Mouse (Mus musculus): Measurements from ENCODE around the gene Zbtb16.

Zbtb16 gene

GRCm38 (mm10) chr9:48721172-48721571, 114.8 kb downstream of the Zbtb16 start:
- H3K36me3 ChIP-seq (ENCODE audit: control insufficient read depth, insufficient read depth, low read length, poor library complexity, severe bottlenecking), result no peaks in the 10 kb centered on the region
- no peak for DNase-seq (ENCODE audit: low read depth, low spot score)
- no peaks in the 10 kb centered on the region for H3K27me3 ChIP-seq (ENCODE audit: control insufficient read depth, insufficient read depth, low read length, poor library complexity, severe bottlenecking)

- no peaks in the 10 kb centered on the region for H3K36me3 ChIP-seq (ENCODE audit: control insufficient read depth, insufficient read depth, low read length, poor library complexity, severe bottlenecking)
- no peak for DNase-seq (ENCODE audit: low read depth, low spot score)
- H3K27me3 ChIP-seq (ENCODE audit: control insufficient read depth, insufficient read depth, low read length, poor library complexity, severe bottlenecking), result no peaks in the 10 kb centered on the region
Measured at GRCm38 (mm10) chr9:48720251-48720963, 115.6 kb downstream of the Zbtb16 start.

GRCm38 (mm10) chr9:48719619-48720018, 116.4 kb downstream of the Zbtb16 start:
- no peak for DNase-seq (ENCODE audit: low read depth, low spot score)
- no peaks in the 10 kb centered on the region for H3K27me3 ChIP-seq (ENCODE audit: control insufficient read depth, insufficient read depth, low read length, poor library complexity, severe bottlenecking)
- no peaks in the 10 kb centered on the region for H3K36me3 ChIP-seq (ENCODE audit: control insufficient read depth, insufficient read depth, low read length, poor library complexity, severe bottlenecking)

GRCm38 (mm10) chr9:48716549-48716948, 119.5 kb downstream of the Zbtb16 start:
- H3K36me3 ChIP-seq (ENCODE audit: control insufficient read depth, insufficient read depth, low read length, poor library complexity, severe bottlenecking), result no peaks in the 10 kb centered on the region
- no peaks in the 10 kb centered on the region for H3K27me3 ChIP-seq (ENCODE audit: control insufficient read depth, insufficient read depth, low read length, poor library complexity, severe bottlenecking)
- no peak for DNase-seq (ENCODE audit: low read depth, low spot score)

- Histone ChIP-seq H3K27me3 (ENCODE audit: control insufficient read depth, insufficient read depth, low read length, poor library complexity, severe bottlenecking) (no peaks in the 10 kb centered on the region), H3K36me3 (ENCODE audit: control insufficient read depth, insufficient read depth, low read length, poor library complexity, severe bottlenecking) (no peaks in the 10 kb centered on the region)
- DNase-seq (ENCODE audit: low read depth, low spot score), result no peak
Measured at GRCm38 (mm10) chr9:48715042-48715441, 121.0 kb downstream of the Zbtb16 start.

DNA sequence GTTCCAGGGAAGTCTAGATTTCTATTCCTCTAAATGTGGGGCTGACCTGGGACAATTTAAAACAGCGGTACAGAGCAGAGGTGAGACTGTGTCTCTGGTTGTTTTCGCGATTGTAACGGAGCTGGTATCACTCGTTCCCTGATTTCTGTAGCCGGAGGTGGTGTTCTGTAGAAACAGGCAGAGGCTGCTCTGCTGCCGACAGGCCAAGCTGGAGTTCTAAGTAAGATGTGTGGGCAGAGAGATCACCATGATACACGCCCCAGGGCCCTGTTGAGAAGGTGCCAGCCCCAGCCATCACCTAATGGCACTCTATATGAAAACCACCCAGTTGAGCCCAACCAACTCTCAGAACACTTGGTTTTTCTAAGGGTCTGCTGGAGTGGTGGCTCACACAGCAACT, 122.2 kb downstream of the Zbtb16 start:
- Histone ChIP-seq H3K36me3 (ENCODE audit: control insufficient read depth, insufficient read depth, low read length, poor library complexity, severe bottlenecking) (no peaks in the 10 kb centered on the region), H3K27me3 (ENCODE audit: control insufficient read depth, insufficient read depth, low read length, poor library complexity, severe bottlenecking) (no peaks in the 10 kb centered on the region)
- DNase-seq (ENCODE audit: low read depth, low spot score), result no peak

- Histone ChIP-seq H3K27me3 (ENCODE audit: control insufficient read depth, insufficient read depth, low read length, poor library complexity, severe bottlenecking) (no peaks in the 10 kb centered on the region), H3K36me3 (ENCODE audit: control insufficient read depth, insufficient read depth, low read length, poor library complexity, severe bottlenecking) (no peaks in the 10 kb centered on the region)
- DNase-seq (ENCODE audit: low read depth, low spot score), result no peak
Measured at GRCm38 (mm10) chr9:48712985-48713765, 122.8 kb downstream of the Zbtb16 start.

- no peaks in the 10 kb centered on the region for H3K36me3 ChIP-seq (ENCODE audit: control insufficient read depth, insufficient read depth, low read length, poor library complexity, severe bottlenecking)
- H3K27me3 ChIP-seq (ENCODE audit: control insufficient read depth, insufficient read depth, low read length, poor library complexity, severe bottlenecking), result no peaks in the 10 kb centered on the region
- no peak for DNase-seq (ENCODE audit: low read depth, low spot score)
Measured at GRCm38 (mm10) chr9:48711826-48712225, 124.2 kb downstream of the Zbtb16 start.

DNA sequence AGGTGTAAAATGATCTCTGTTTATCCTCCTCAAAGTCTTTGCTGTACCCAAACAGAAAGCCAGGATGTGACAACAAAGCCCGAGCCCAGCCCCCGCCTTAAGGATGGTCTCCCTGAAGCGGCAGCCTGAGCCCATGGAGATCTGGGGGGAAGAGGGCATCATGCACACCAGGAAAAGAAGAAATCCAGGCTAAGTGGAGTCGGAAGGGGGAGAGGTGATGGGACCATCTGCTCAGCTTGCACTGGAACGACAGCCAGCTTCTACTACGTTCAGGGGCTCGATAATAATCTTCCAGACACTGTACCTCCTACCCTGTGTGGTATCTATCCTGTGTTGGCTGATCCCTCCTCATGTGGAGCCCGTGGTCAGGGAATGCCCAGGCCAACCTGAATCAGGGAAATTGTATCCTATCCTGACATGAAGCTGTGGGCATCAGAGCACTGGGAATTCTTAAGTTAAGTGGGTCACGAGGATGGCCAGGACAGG, 124.7 kb downstream of the Zbtb16 start:
- no peak for DNase-seq (ENCODE audit: low read depth, low spot score)
- Histone ChIP-seq H3K36me3 (ENCODE audit: control insufficient read depth, insufficient read depth, low read length, poor library complexity, severe bottlenecking) (no peaks in the 10 kb centered on the region), H3K27me3 (ENCODE audit: control insufficient read depth, insufficient read depth, low read length, poor library complexity, severe bottlenecking) (no peaks in the 10 kb centered on the region)

GRCm38 (mm10) chr9:48710355-48711295, 125.4 kb downstream of the Zbtb16 start:
- DNase-seq (ENCODE audit: low read depth, low spot score), result no peak
- Histone ChIP-seq H3K27me3 (ENCODE audit: control insufficient read depth, insufficient read depth, low read length, poor library complexity, severe bottlenecking) (no peaks in the 10 kb centered on the region), H3K36me3 (ENCODE audit: control insufficient read depth, insufficient read depth, low read length, poor library complexity, severe bottlenecking) (no peaks in the 10 kb centered on the region)

DNA sequence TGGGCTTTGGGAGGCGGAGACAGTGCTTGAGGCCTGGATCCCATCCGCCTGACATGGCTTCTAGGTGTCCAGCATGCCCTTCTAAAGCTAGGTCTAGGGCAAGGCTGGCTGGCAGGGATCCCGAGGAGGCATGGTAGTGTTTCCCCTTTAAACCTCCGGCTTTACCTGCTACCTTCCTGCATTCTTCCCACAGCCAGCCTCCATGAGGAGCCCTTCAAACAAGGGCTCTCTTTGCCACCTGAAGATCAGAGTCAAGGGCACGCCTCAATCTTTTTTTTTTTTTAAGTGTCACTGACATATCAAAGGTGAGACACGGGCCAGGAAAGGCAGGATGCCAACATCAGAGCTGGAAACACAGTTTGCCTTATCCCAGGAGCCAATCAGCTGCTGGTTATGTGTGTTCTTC, 128.2 kb downstream of the Zbtb16 start:
- no peaks in the 10 kb centered on the region for H3K36me3 ChIP-seq (ENCODE audit: control insufficient read depth, insufficient read depth, low read length, poor library complexity, severe bottlenecking)
- H3K27me3 ChIP-seq (ENCODE audit: control insufficient read depth, insufficient read depth, low read length, poor library complexity, severe bottlenecking), result no peaks in the 10 kb centered on the region
- no peak for DNase-seq (ENCODE audit: low read depth, low spot score)

DNA sequence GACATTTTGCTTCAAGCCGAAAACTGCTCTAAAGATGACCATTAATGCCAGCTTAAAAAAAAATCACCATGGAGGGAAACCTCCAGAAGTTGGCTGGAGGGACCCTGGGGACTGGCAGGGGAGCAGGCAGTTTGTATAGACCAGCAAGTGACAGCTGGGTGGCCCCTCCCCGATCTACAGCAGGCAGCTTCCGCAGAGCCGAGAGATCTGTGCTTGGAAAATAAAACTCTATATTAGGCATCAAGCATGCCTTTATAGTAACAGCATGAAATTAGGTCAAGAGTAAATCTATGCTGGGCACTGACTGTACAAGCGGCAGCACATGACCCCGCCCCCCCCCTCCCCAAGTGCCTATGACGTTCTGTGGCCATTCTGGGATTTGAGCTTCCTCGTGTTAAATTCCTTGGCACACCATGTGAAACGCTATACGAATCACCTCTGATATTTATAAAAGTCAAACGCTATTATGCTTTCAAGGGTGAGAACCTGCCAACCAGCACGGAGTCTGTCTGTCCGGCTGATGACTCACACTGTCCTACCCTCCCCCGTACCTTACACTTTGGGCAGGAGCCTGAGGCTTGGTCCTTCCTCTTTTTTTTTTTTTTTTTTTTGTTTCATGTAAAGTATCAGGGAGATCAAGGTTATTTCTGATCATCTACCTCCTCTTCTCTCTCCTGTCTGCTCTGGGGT, 128.7 kb downstream of the Zbtb16 start:
- no peaks in the 10 kb centered on the region for H3K36me3 ChIP-seq (ENCODE audit: control insufficient read depth, insufficient read depth, low read length, poor library complexity, severe bottlenecking)
- DNase-seq (ENCODE audit: low read depth, low spot score), result no peak
- no peaks in the 10 kb centered on the region for H3K27me3 ChIP-seq (ENCODE audit: control insufficient read depth, insufficient read depth, low read length, poor library complexity, severe bottlenecking)

DNA sequence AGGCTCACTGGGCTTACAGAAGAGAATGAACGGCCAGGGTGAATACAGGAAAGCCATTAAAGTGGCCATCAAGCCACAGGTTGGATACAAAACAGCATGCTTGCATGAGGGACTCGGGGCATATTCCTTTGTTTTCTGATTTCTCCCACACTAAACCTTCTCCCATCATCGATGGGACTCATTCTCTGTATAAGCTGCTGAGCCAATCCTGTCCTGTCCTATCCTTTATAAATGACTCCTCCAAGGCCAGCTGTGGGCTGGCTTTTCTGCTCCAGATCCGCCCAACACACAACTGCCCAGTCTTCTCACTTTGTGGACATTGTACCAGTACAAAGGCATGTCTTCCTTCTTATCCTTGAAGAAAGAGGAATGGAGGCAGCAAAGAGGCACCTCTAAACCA, 134.7 kb downstream of the Zbtb16 start:
- Histone ChIP-seq H3K36me3 (ENCODE audit: control insufficient read depth, insufficient read depth, low read length, poor library complexity, severe bottlenecking) (no peaks in the 10 kb centered on the region), H3K27me3 (ENCODE audit: control insufficient read depth, insufficient read depth, low read length, poor library complexity, severe bottlenecking) (no peaks in the 10 kb centered on the region)
- DNase-seq (ENCODE audit: low read depth, low spot score), result no peak

DNA sequence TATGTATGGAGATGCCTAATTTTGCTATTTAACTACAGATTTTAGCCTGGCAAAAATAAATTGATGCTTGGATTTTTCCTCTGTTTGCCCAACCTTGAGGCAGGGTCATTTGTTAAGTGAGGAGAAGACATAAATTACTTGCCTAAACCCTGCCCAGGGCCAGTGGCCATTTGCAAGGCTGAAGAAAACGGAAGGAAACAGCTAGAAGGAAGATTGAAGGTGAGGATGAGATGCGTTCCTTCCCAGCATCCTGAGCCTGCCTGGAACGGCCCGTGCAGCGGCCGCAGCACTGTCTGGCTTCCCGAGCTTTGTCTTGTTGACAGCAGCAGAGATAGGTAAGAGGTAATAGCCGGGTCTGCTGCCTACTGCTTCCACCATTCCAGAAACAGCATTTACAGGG, 135.2 kb downstream of the Zbtb16 start:
- Histone ChIP-seq H3K36me3 (ENCODE audit: control insufficient read depth, insufficient read depth, low read length, poor library complexity, severe bottlenecking) (no peaks in the 10 kb centered on the region), H3K27me3 (ENCODE audit: control insufficient read depth, insufficient read depth, low read length, poor library complexity, severe bottlenecking) (no peaks in the 10 kb centered on the region)
- DNase-seq (ENCODE audit: low read depth, low spot score), result no peak

Measured in splenic B cell, adult 2 months (primary cell).